Mouse (Mus musculus) MEL (cell line): Measurements from ENCODE around the gene Dkk3. TPM values are rescaled to one million over a fixed set of nuclear protein-coding genes. Genes with fewer than 3 reads are reported as not detected.

ENCODE experiments used
- DNase-seq: peaks from one replicate; pipeline ENCODE4 v3.0.0; 2011; ENCODE audit warnings: low read depth, low spot score
- H3K27ac ChIP-seq: 2 replicates; pipeline ENCODE4 v1.5.1; 2012; ENCODE audit warnings: low read depth, mild to moderate bottlenecking, control low read depth, low read length, moderate library complexity; ENCODE audit not compliant: control insufficient read depth
- H3K27me3 ChIP-seq, 2 experiments: fragments of 150-350 bp in 1 of 2; sonication (generic) in 1 of 2; 2 replicates each; pipeline ENCODE4 v1.6.1; 2012; ENCODE audit warnings: low read length in 2 of 2, mild to moderate bottlenecking in 2 of 2, improper control_type of control experiment in 1 of 2, moderate library complexity in 1 of 2; ENCODE audit not compliant: insufficient read depth in 2 of 2, control insufficient read depth in 1 of 2
- H3K36me3 ChIP-seq, 2 experiments: 2 replicates each; pipeline ENCODE4 v1.6.1; 2012 to 2014; ENCODE audit warnings: low read length in 2 of 2, improper control_type of control experiment in 1 of 2, inconsistent platforms in 1 of 2, mild to moderate bottlenecking in 1 of 2; ENCODE audit not compliant: insufficient read depth in 2 of 2, control insufficient read depth in 1 of 2
- H3K4me1 ChIP-seq, 2 experiments: fragments of 150-350 bp in 1 of 2; sonication (generic) in 1 of 2; 2 replicates each; pipeline ENCODE4 v1.6.1; 2012; ENCODE audit warnings: low read length in 2 of 2, improper control_type of control experiment in 1 of 2, mild to moderate bottlenecking in 1 of 2; ENCODE audit not compliant: insufficient read depth in 2 of 2, control insufficient read depth in 1 of 2
- H3K4me3 ChIP-seq, 2 experiments: fragments of 150-350 bp in 1 of 2; sonication (generic) in 1 of 2; 2 replicates each; pipeline ENCODE4 v1.5.1; 2012; ENCODE audit warnings: low read depth in 2 of 2, low read length in 2 of 2, mild to moderate bottlenecking in 2 of 2, moderate library complexity in 2 of 2, control low read depth in 1 of 2, improper control_type of control experiment in 1 of 2; ENCODE audit not compliant: control insufficient read depth in 1 of 2, insufficient read depth in 1 of 2
- H3K79me2 ChIP-seq: 2 replicates; pipeline ENCODE4 v1.6.1; 2012; ENCODE audit warnings: mild to moderate bottlenecking, low read length, moderate library complexity; ENCODE audit not compliant: control insufficient read depth, poor library complexity, insufficient read depth
- H3K9ac ChIP-seq: 2 replicates; pipeline ENCODE4 v1.6.1; 2012; ENCODE audit warnings: low read depth, mild to moderate bottlenecking, control low read depth, low read length, moderate library complexity; ENCODE audit not compliant: control insufficient read depth, poor library complexity, severe bottlenecking
- H3K9me3 ChIP-seq: fragments of 150-350 bp; sonication (generic); replicated peaks from 2 replicates; pipeline ENCODE4 v1.6.1; 2012; ENCODE audit warnings: mild to moderate bottlenecking, low read length, improper control_type of control experiment, moderate library complexity; ENCODE audit not compliant: insufficient read depth
- BHLHE40 ChIP-seq: IDR thresholded peaks from 2 replicates; pipeline ENCODE4 v1.6.1; 2012; ENCODE audit warnings: low read depth, mild to moderate bottlenecking, inconsistent platforms, low read length, improper control_type of control experiment, borderline replicate concordance
- CHD1 ChIP-seq: IDR thresholded peaks from 2 replicates; pipeline ENCODE4 v1.6.1; 2012; ENCODE audit warnings: low read depth, mild to moderate bottlenecking, inconsistent platforms, low read length, improper control_type of control experiment
- CTCF ChIP-seq, 3 experiments: IDR thresholded peaks in 2 of 3; conservative IDR thresholded peaks in 1 of 3; 2 replicates each; pipeline ENCODE4 v1.5.1; 2011 to 2012; ENCODE audit warnings: low read length in 3 of 3, low read depth in 2 of 3, mild to moderate bottlenecking in 2 of 3, improper control_type of control experiment in 1 of 3, inconsistent platforms in 1 of 3, mixed read lengths in 1 of 3, moderate library complexity in 1 of 3; ENCODE audit not compliant: control insufficient read depth in 1 of 3, insufficient read depth in 1 of 3, poor library complexity in 1 of 3, severe bottlenecking in 1 of 3
- E2F4 ChIP-seq: IDR thresholded peaks from 2 replicates; pipeline ENCODE4 v1.6.1; 2011; ENCODE audit warnings: low read depth, low read length, improper control_type of control experiment, borderline replicate concordance
- ELF1 ChIP-seq: IDR thresholded peaks from 2 replicates; pipeline ENCODE4 v1.6.1; 2014; ENCODE audit warnings: low read depth, mild to moderate bottlenecking, inconsistent platforms, low read length, improper control_type of control experiment, moderate library complexity
- EP300 ChIP-seq, 2 experiments: IDR thresholded peaks; 2 replicates each; pipeline ENCODE4 v1.6.1; 2011; ENCODE audit warnings: improper control_type of control experiment in 2 of 2, low read length in 2 of 2, low read depth in 1 of 2, mild to moderate bottlenecking in 1 of 2
- ETS1 ChIP-seq: IDR thresholded peaks from 2 replicates; pipeline ENCODE4 v1.6.1; 2012; ENCODE audit warnings: low read depth, mild to moderate bottlenecking, inconsistent platforms, low read length, improper control_type of control experiment, moderate library complexity
- GABPA ChIP-seq: IDR thresholded peaks from 2 replicates; pipeline ENCODE4 v1.6.1; 2012; ENCODE audit warnings: low read depth, mild to moderate bottlenecking, inconsistent platforms, low read length, improper control_type of control experiment, moderate library complexity
- GATA1 ChIP-seq: IDR thresholded peaks from 2 replicates; pipeline ENCODE4 v1.6.1; 2011; ENCODE audit warnings: low read depth, low read length, improper control_type of control experiment
- HCFC1 ChIP-seq: IDR thresholded peaks from 2 replicates; pipeline ENCODE4 v1.6.1; 2012; ENCODE audit warnings: low read depth, mild to moderate bottlenecking, inconsistent platforms, low read length, improper control_type of control experiment, moderate library complexity
- KAT2A ChIP-seq: conservative IDR thresholded peaks from 2 replicates; pipeline ENCODE4 v1.6.1; 2012; ENCODE audit warnings: low read depth, low read length, improper control_type of control experiment, inconsistent platforms
- MAFK ChIP-seq: IDR thresholded peaks from 2 replicates; pipeline ENCODE4 v1.6.1; 2011; ENCODE audit warnings: low read depth, mild to moderate bottlenecking, low read length, improper control_type of control experiment, borderline replicate concordance
- MAX ChIP-seq: IDR thresholded peaks from 2 replicates; pipeline ENCODE4 v1.6.1; 2011; ENCODE audit warnings: low read length, improper control_type of control experiment
- MEF2A ChIP-seq: IDR thresholded peaks from 2 replicates; pipeline ENCODE4 v1.6.1; 2014; ENCODE audit warnings: low read depth, mild to moderate bottlenecking, inconsistent platforms, low read length, improper control_type of control experiment; ENCODE audit not compliant: poor library complexity, insufficient replicate concordance, severe bottlenecking; ENCODE audit errors: extremely low read depth
- MXI1 ChIP-seq: IDR thresholded peaks from 2 replicates; pipeline ENCODE4 v1.6.1; 2011; ENCODE audit warnings: mild to moderate bottlenecking, low read depth, low read length, improper control_type of control experiment
- MYB ChIP-seq: IDR thresholded peaks from 2 replicates; pipeline ENCODE4 v1.6.1; 2011; ENCODE audit warnings: mild to moderate bottlenecking, low read depth, low read length, improper control_type of control experiment
- MYC ChIP-seq: IDR thresholded peaks from 2 replicates; pipeline ENCODE4 v1.6.1; 2011; ENCODE audit warnings: low read depth, mild to moderate bottlenecking, low read length, improper control_type of control experiment, moderate library complexity
- POLR2AphosphoS2 ChIP-seq: IDR thresholded peaks from 2 replicates; pipeline ENCODE4 v1.6.1; 2011; ENCODE audit warnings: low read length, improper control_type of control experiment
- POLR2AphosphoS5 ChIP-seq: IDR thresholded peaks from 2 replicates; pipeline ENCODE4 v1.6.1; 2012; ENCODE audit warnings: low read depth, borderline replicate concordance, mild to moderate bottlenecking, inconsistent platforms, low read length, moderate library complexity, mixed read lengths
- RAD21 ChIP-seq: IDR thresholded peaks from 2 replicates; pipeline ENCODE4 v1.6.1; 2011; ENCODE audit warnings: mild to moderate bottlenecking, low read depth, low read length, improper control_type of control experiment
- SIN3A ChIP-seq: IDR thresholded peaks from 2 replicates; pipeline ENCODE4 v1.6.1; 2012; ENCODE audit warnings: low read length, improper control_type of control experiment, inconsistent platforms
- SMC3 ChIP-seq: IDR thresholded peaks from 2 replicates; pipeline ENCODE4 v1.6.1; 2011; ENCODE audit warnings: low read depth, low read length, improper control_type of control experiment
- TAL1 ChIP-seq: IDR thresholded peaks from 2 replicates; pipeline ENCODE4 v1.6.1; 2012; ENCODE audit warnings: mild to moderate bottlenecking, inconsistent platforms, low read length, moderate library complexity, mixed read lengths
- TCF12 ChIP-seq: IDR thresholded peaks from 2 replicates; pipeline ENCODE4 v1.6.1; 2014; ENCODE audit warnings: low read depth, mild to moderate bottlenecking, inconsistent platforms, low read length, improper control_type of control experiment, moderate library complexity
- USF1 ChIP-seq: IDR thresholded peaks from 2 replicates; pipeline ENCODE4 v1.6.1; 2014; ENCODE audit warnings: low read depth, mild to moderate bottlenecking, inconsistent platforms, low read length, improper control_type of control experiment, moderate library complexity
- USF2 ChIP-seq, 2 experiments: IDR thresholded peaks; 2 replicates each; pipeline ENCODE4 v1.6.1; 2011 to 2012; ENCODE audit warnings: improper control_type of control experiment in 2 of 2, low read length in 2 of 2, borderline replicate concordance in 1 of 2, inconsistent platforms in 1 of 2, low read depth in 1 of 2, mild to moderate bottlenecking in 1 of 2; ENCODE audit not compliant: insufficient read depth in 1 of 2
- ZKSCAN1 ChIP-seq: IDR thresholded peaks from 2 replicates; pipeline ENCODE4 v1.6.1; 2012; ENCODE audit warnings: low read depth, mild to moderate bottlenecking, inconsistent platforms, low read length, improper control_type of control experiment, moderate library complexity
- ZMIZ1 ChIP-seq: IDR thresholded peaks from 2 replicates; pipeline ENCODE4 v1.6.1; 2012; ENCODE audit warnings: low read depth, mild to moderate bottlenecking, inconsistent platforms, low read length, improper control_type of control experiment, moderate library complexity
- ZNF384 ChIP-seq: IDR thresholded peaks from 2 replicates; pipeline ENCODE4 v1.6.1; 2012; ENCODE audit warnings: low read depth, mild to moderate bottlenecking, inconsistent platforms, low read length, improper control_type of control experiment
- polyA plus RNA-seq, 2 experiments: library from polyadenylated mRNA; stranded (reverse) in 1 of 2; unstranded in 1 of 2; fragments of >175 nt in 1 of 2; fragments of >200 nt in 1 of 2; gene quantifications; 2 replicates each; pipeline versions ENCODE4 v1.2.1 to v1.2.4; 2012; ENCODE audit warnings: low replicate concordance in 2 of 2, low read depth in 1 of 2; ENCODE audit not compliant: insufficient read length in 2 of 2, insufficient read depth in 1 of 2, missing spikeins in 1 of 2
- total RNA-seq: library from RNA; depleted of rRNA; stranded (reverse); fragments of 300-350 nt; gene quantifications from 2 replicates; pipeline ENCODE4 v1.2.3, GENCODE M21; 2012; rRNA removed

Dkk3 gene
- total RNA-seq = not detected in 2 replicates
- polyA plus RNA-seq = not detected

GRCm38 (mm10) chr7:112158942-112159341, at the start of gene Dkk3:
Dkk3 (minus strand) TSS chr7:112159057.
- H3K9ac ChIP-seq = no peak within 1 kb of the TSS
- TF ChIP-seq BHLHE40 = no peak
- no peak for TF ChIP-seq POLR2AphosphoS2
- no peak for TF ChIP-seq GABPA
- TF ChIP-seq RAD21 = no peak
- no peak for TF ChIP-seq MAX
- TF ChIP-seq MXI1 = no peak
- no peak for TF ChIP-seq GATA1
- no peak for TF ChIP-seq ZKSCAN1
- no peak for TF ChIP-seq MYB
- no peak for TF ChIP-seq E2F4
- TF ChIP-seq MYC = no peak
- TF ChIP-seq MEF2A = no peak
- no peak for TF ChIP-seq SMC3
- no peak for TF ChIP-seq TCF12
- no peak for TF ChIP-seq EP300 (IDR thresholded peaks at IDR 0.05; ENCODE audit: low read depth in 1 of 2, low read length in 2 of 2)
- TF ChIP-seq SIN3A = no peak
- no peak for TF ChIP-seq POLR2AphosphoS5
- no peak for TF ChIP-seq ZMIZ1
- no peak for DNase-seq
- no peak within 1 kb of the TSS for H3K27ac ChIP-seq
- H3K4me3 ChIP-seq = no peak within 1 kb of the TSS
- no peaks in the 10 kb centered on the region for H3K79me2 ChIP-seq
- 0 out of 4 replicates have a peak, but pooled peaks cover 0 to 2% of the 10 kb centered on the region in 2 experiments for H3K4me1 ChIP-seq
- no peaks in the 10 kb centered on the region for H3K36me3 ChIP-seq
- no peaks in the 10 kb centered on the region for H3K27me3 ChIP-seq
- H3K9me3 ChIP-seq = no peaks in the 10 kb centered on the region

GRCm38 (mm10) chr7:112207717-112208116, 48.9 kb upstream of the Dkk3 start:
- no peaks in the 10 kb centered on the region for H3K27me3 ChIP-seq

More at GRCm38 (mm10) chr7:112207717-112208116, 48.9 kb upstream of the Dkk3 start:
- no peak for DNase-seq
- Histone ChIP-seq H3K79me2 (no peaks in the 10 kb centered on the region), H3K36me3 (no peaks in the 10 kb centered on the region), H3K9me3 (no peaks in the 10 kb centered on the region)
- TF ChIP-seq ZMIZ1 (no peak), GABPA (no peak), TAL1 (no peak), BHLHE40 (no peak), CTCF (IDR thresholded peaks at IDR 0.05 in 2 of 3, conservative IDR thresholded peaks at IDR 0.05 in 1 of 3; ENCODE audit: control insufficient read depth in 1 of 3, insufficient read depth in 1 of 3, low read depth in 2 of 3, low read length in 3 of 3, poor library complexity in 1 of 3, severe bottlenecking in 1 of 3) (no peak), USF2 (IDR thresholded peaks at IDR 0.05; ENCODE audit: borderline replicate concordance in 1 of 2, insufficient read depth in 1 of 2, low read depth in 1 of 2, low read length in 2 of 2) (no peak), HCFC1 (no peak), USF1 (no peak), ZNF384 (no peak), ETS1 (no peak), EP300 (IDR thresholded peaks at IDR 0.05; ENCODE audit: low read depth in 1 of 2, low read length in 2 of 2) (no peak), MXI1 (no peak), MYB (no peak), MAFK (no peak), ELF1 (no peak), CHD1 (no peak), ZKSCAN1 (no peak), KAT2A (no peak), POLR2AphosphoS5 (no peak), POLR2AphosphoS2 (no peak)
- TF ChIP-seq, all 39 proteins: peak for 0
- no peak overlapping the region for H3K27ac ChIP-seq
- H3K9ac ChIP-seq = no peak overlapping the region
- no peak overlapping the region for H3K4me3 ChIP-seq
- no peaks in the 10 kb centered on the region for H3K4me1 ChIP-seq
